Mouse (Mus musculus) induced T-regulatory cell, adult 2 months (primary cell): Measurements from ENCODE around the gene Efna3.
A peak's percentile ranks its signal among the peaks of the same experiment; 100 is the strongest.

ENCODE experiments used
- DNase-seq: peaks from one replicate; pipeline ENCODE4 v3.0.0-alpha.2; 2012; ENCODE audit warnings: low read depth

The Efna3 gene

DNA sequence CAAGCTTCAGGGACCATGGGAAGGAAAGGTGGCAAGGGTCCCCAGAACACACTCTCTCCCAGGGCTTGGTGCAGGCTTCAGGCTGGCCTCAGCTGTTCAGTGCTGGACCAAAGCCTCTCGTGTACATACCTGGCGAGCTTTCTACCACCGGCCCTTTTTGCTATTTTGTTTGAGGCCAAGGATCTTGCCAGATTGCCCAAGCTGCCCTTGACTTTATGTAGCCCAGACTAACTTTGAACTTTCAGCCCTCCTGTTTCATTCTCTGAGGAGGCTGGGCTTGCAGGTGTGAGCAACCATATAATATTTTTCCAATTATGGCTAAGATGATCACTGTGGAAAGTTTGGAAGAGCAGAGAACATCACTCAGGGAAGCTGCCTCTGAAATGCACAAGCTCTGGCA lies 38.5 kb downstream of the Efna3 start:
- DNase-seq = no peak

- DNase-seq = no peak
These were observed 40.5 kb downstream of the Efna3 start for GRCm38 (mm10) chr3:89282291-89282643.

DNA sequence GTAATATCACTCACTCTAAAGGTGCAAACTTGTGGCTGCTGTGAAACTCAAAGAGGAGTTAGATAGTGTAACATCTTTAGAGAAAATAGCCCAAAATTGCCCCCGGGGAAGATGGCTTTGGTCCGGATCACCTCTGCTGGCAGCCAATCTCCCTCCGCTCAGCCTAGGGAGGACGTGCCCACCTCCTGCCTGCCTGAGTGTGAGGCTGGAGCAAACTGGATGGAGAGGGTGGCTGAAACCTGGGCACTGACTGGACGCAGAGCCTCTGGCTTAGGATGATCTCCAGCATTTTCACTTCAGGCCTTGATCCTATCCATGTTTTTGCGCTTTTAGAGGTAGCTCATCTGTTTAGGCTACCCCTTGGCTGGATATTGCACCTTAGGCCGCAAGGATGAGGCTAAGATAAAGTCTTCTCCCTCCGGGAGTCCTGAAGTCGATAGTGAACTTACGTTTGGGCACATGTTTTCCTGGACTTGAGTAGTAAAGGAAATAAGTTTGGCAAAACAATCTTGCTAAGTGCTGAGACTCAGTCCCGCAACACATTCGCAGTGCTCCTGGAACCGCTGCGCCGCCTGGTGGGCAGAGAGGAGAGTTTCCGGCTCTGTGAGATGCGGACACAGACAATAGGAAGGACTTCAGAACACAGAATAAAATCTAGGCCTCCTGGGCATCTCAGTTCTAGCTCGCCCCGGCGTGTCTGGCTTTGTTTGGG lies 41.0 kb downstream of the Efna3 start:
- DNase-seq = peak; percentile 93

DNA sequence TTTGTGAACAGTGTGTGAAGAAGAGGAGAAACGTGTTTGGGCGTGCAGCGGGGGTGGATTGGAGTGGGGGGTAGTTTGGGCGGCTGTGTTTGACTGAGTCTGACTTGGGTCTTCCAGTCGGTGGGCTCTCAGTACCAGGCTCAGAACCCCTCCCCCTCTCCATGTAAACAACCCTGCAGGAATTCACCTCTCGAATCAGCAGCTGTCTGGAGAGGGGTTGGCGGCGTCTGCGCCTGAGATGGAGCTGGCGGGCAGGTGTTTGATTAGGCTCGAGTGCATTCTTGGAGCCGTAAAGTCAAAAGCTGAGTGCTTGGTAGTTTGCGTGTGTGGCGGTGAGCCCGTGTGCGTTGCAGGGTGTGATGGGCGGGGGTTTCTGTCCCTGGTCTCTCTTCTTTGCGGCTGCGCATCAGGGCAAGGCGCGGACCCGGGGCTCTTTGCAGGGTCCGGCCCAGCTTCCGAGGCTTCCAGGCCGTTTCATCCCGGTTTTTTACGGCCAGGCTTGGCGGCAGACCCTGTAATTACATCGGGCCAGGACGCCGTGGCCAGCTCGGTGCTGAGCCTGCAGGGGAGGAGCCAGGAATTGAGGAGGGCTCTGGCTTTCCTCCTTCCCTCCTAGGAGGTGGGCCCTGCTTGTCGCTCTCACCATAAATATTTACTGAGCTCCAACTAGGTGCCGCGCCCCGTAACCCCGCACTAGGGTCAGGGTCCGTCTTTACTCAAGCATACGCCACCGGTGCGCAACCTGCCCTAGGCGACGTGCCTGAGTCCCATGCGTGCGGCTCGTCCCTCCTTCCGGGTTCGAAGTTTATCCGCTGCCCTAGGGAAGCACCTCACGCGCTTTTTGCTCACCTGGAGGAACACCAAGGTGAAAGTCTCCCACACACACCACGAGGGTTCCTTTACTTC lies 41.9 kb downstream of the Efna3 start, which contains the start of gene Efna1:
TSS of gene Efna1 (minus strand) at position 537 of the 906 bp plus-strand sequence.
- peak; percentile 60 for DNase-seq

GRCm38 (mm10) chr3:89280050-89280605 lies 42.6 kb downstream of the Efna3 start:
- peak; percentile 47 for DNase-seq

DNA sequence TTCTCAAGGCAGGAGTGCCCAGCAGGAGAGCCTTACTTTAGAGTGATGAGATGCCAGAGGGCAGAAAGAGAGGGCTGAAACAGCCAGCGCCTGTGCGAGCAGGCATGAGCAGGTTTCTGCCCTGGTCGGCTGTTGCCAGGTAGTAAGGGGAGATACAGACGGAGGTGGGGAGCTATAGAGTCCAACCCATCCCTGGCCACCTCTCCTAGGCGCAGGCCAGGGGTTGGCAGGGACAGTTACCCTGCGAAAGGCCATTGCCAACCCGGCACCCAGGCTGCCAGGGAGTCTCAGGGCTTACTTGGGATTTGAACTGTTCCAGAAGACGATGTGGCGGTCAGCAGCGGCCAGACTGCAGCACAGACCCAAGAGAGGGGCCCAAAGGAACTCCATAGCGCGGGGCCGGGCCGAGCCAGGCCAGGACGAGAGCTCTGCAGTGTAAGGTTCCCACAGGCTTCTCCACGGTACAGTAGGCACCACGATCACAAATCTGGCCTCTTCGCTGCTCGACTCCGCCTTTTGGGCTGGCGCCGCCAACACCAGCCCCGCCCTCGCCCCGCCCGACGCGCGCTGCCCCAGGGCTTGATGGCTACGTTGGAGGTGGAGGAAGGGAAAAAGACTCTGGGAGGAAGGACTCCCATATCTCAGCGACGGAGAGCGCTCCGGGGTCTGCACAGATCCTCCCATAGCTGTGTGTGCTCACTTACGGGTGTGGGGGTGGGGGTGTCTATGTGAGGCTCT lies 43.4 kb downstream of the Efna3 start:
- DNase-seq = peak; percentile 80

GRCm38 (mm10) chr3:89278643-89279042 lies 44.1 kb downstream of the Efna3 start:
- no peak for DNase-seq

DNA sequence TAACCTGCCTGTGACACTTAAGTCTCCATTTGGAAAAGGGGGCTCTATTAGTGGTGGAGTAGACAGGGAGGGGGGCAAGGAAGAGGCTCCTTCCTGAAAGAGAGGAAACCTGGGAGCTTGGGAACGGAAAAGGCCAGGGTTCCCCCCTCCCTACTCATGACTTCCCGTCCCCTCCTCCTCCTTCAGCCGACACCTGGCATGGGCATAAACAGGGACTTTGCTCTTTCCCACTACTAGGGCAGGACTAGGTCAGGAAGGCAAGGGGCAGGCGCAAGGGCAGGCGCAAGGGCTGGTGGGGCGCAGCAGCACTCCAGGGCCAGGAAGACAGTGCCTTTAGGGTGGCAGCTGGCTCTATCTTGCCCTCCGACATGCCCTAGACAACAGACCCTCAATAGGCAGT lies 44.7 kb downstream of the Efna3 start:
- no peak for DNase-seq

GRCm38 (mm10) chr3:89277281-89278021 lies 45.3 kb downstream of the Efna3 start:
- no peak for DNase-seq

- DNase-seq = no peak
These were observed 46.7 kb downstream of the Efna3 start for GRCm38 (mm10) chr3:89276061-89276460.

DNA sequence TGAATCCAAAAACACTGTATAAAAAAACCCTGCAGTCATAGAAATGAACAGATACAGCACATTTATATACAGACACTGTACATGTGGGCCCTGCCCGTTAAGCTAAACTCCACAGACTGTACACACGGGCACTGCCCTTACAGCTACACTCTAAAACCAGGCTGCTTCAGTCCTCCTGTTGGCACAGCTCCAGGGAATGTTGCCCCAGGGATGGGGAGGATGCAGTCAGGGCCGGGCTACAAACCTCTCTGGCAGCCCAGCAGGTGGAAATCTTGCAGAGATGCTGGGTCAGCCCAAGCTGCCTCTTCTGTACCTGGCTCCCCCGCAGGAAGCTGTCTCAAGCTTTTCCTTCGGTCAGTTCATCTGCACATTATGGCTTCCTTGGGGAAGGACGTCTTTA lies 51.0 kb downstream of the Efna3 start:
- DNase-seq = no peak

GRCm38 (mm10) chr3:89270891-89271290 lies 51.9 kb downstream of the Efna3 start:
- no peak for DNase-seq

DNA sequence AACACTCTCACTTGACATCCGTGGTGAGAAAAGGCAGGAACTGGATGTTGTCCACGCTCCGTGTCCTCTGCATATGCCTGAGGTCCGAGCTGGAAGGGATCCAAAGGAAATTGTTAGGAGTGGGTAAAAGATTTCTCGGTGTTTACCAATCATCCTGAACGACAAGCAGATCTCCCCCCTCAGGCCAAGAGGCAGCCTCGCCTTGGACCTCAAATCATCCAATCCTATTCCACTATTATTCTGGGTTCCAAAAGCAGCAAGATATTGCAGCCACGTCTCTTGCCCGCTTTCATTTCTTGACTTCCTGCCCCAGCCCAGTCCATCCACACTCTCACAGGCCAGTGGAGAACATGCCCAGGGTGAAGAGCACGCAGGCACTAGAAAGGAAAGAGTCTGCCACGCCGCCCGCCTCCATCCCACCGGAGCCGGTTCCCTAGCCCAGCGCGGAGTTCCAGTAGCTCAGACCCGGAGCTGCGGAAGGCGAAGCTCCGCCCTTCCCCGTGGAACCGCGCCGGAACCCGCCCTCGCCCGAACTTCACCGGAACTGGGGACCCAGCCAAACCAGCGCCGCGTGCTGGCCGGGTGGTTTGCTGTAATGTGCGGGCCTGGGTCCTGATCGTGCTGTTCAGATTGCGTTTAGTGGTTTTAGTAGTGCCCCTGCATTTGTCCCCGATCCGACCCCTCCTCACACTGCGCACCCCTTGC lies 52.6 kb downstream of the Efna3 start, which contains the start of gene Slc50a1:
TSS of gene Slc50a1 (minus strand) at position 520 of the 705 bp plus-strand sequence.
- peak; percentile 87 for DNase-seq

DNA sequence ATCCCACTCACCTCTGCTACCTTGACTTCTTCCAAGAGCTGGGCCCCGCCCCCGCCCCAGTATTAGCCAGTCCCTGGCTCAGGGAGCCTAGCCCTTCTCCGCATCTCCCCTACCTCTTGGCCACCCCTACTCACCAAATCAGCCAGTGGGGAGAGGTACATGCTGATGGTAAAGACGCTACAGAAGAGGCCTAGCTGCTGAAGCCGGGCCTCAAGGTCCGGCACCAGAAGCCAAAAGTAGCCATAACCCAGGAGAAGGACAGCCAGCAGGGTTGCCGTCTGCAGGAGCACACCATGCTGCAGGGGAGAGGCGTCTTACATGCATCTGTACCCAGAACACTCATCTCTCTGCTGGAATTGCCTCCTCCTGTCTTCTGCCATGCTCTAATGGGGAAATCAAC lies 53.8 kb downstream of the Efna3 start:
- no peak for DNase-seq

- peak; percentile 91 for DNase-seq
These were observed 56.3 kb downstream of the Efna3 start for GRCm38 (mm10) chr3:89266439-89266893.
